Mouse (Mus musculus) neural tube, embryonic 11.5 days (tissue): ENCODE measurements around the gene Ppp3ca. TPM values are rescaled to one million over a fixed set of nuclear protein-coding genes. Genes with fewer than 3 reads are reported as not detected.
A peak's percentile ranks its signal among the peaks of the same experiment; 100 is the strongest.

ENCODE experiments used
- ATAC-seq: fragments of 200-750 bp; cut with Nextera tagmentation; 2 replicates; pipeline ENCODE4 v1.8.0; 2017; ENCODE audit warnings: moderate number of reproducible peaks, mild to moderate bottlenecking, moderate TSS enrichment, moderate library complexity; ENCODE audit not compliant: insufficient read depth, low FRiP score, low TSS enrichment
- DNase-seq: peaks from one replicate; pipeline ENCODE4 v3.0.0-alpha.2; 2015; ENCODE audit warnings: low spot score
- H3K27ac ChIP-seq: fragments of 300-500 bp; sonication (generic); 2 replicates; pipeline ENCODE4 v1.5.1; 2014; ENCODE audit warnings: low read depth, mild to moderate bottlenecking, low read length
- H3K27me3 ChIP-seq: fragments of 300-500 bp; sonication (generic); 2 replicates; pipeline ENCODE4 v1.6.1; 2014; ENCODE audit warnings: mild to moderate bottlenecking, low read length, mixed read lengths; ENCODE audit not compliant: control insufficient read depth, insufficient read depth
- H3K36me3 ChIP-seq: fragments of 300-500 bp; sonication (generic); 2 replicates; pipeline ENCODE4 v1.6.1; 2014; ENCODE audit warnings: mild to moderate bottlenecking, low read length, moderate library complexity, mixed read lengths; ENCODE audit not compliant: control insufficient read depth, insufficient read depth
- H3K4me1 ChIP-seq: fragments of 300-500 bp; sonication (generic); 2 replicates; pipeline ENCODE4 v1.6.1; 2014; ENCODE audit warnings: low read length, mixed read lengths; ENCODE audit not compliant: control insufficient read depth, insufficient read depth
- H3K4me2 ChIP-seq: fragments of 300-500 bp; sonication (generic); 2 replicates; pipeline ENCODE4 v1.6.1; 2014; ENCODE audit warnings: low read depth, mild to moderate bottlenecking, moderate library complexity
- H3K4me3 ChIP-seq: fragments of 300-500 bp; sonication (generic); 2 replicates; pipeline ENCODE4 v1.5.1; 2014; ENCODE audit warnings: low read depth, low read length
- H3K9ac ChIP-seq: fragments of 300-500 bp; sonication (generic); 2 replicates; pipeline ENCODE4 v1.6.1; 2014; ENCODE audit warnings: mild to moderate bottlenecking, low read length
- H3K9me3 ChIP-seq: fragments of 300-500 bp; sonication (generic); 2 replicates; pipeline ENCODE4 v1.6.1; 2016; ENCODE audit warnings: low read length; ENCODE audit not compliant: control insufficient read depth
- WGBS: fragments of 180-500 bp; shearing (Covaris S2); extraction: QIAGEN DNeasy Blood & Tissue Kit; methylation state at CpG from one replicate; pipeline ENCODE4 v1.1.7; 2014; 5-methylcytosine and 5-hydroxymethylcytosine counted together
- polyA plus RNA-seq: library from polyadenylated mRNA; unstranded; fragments of >200 nt; fragmentation: Nextera tagmentation; extraction: Ambion mirVana; gene quantifications from 2 replicates; pipeline ENCODE4 v1.2.1, GENCODE M21; 2014

Ppp3ca gene
- polyA plus RNA-seq, 1 experiment from 2014 or later, result 72.4 TPM

- Histone ChIP-seq H3K27me3 (no peaks in the 10 kb centered on the region), H3K9me3 (no peaks in the 10 kb centered on the region), H3K36me3 (no peaks in the 10 kb centered on the region; the same call in 1 of the 2 replicates), H3K4me1 (0 out of 2 replicates have a peak, but pooled peaks cover 2% of the 10 kb centered on the region), H3K4me3 (no peak overlapping the region), H3K9ac (no peak overlapping the region), H3K4me2 (no peak overlapping the region), H3K27ac (no peak overlapping the region)
- DNase-seq (no peak), ATAC-seq (no peak)
These were observed 52.6 kb downstream of the Ppp3ca start for GRCm38 (mm10) chr3:136722493-136722892.

- H3K9me3 ChIP-seq, result no peaks in the 10 kb centered on the region
- no peak overlapping the region for H3K4me3 ChIP-seq
- H3K9ac ChIP-seq, result no peak overlapping the region
- peak; percentile 34 for DNase-seq
- no peak overlapping the region for H3K4me2 ChIP-seq
- ATAC-seq, result no peak
- H3K4me1 ChIP-seq, result 0 out of 2 replicates have a peak, but pooled peaks cover 2% of the 10 kb centered on the region
- H3K27me3 ChIP-seq, result no peaks in the 10 kb centered on the region
- 61% methylated on average over 7 of the region's 7 CpGs for WGBS
- H3K27ac ChIP-seq, result no peak overlapping the region
- no peaks in the 10 kb centered on the region; the same call in 1 of the 2 replicates for H3K36me3 ChIP-seq
These were observed 55.6 kb downstream of the Ppp3ca start for GRCm38 (mm10) chr3:136725311-136726156.

GRCm38 (mm10) chr3:136727877-136728276, 58.0 kb downstream of the Ppp3ca start:
- no peaks in the 10 kb centered on the region for H3K4me1 ChIP-seq
- no peak overlapping the region for H3K4me2 ChIP-seq
- no peak overlapping the region for H3K4me3 ChIP-seq
- H3K27ac ChIP-seq, result no peak overlapping the region
- DNase-seq (no peak), ATAC-seq (no peak)
- H3K9ac ChIP-seq, result no peak overlapping the region
- no peaks in the 10 kb centered on the region for H3K27me3 ChIP-seq
- H3K36me3 ChIP-seq, result no peaks in the 10 kb centered on the region; the same call in 1 of the 2 replicates
- WGBS, result 95% methylated on average over 2 of the region's 2 CpGs
- no peaks in the 10 kb centered on the region for H3K9me3 ChIP-seq

- Histone ChIP-seq H3K4me2 (no peak overlapping the region), H3K4me3 (no peak overlapping the region), H3K27me3 (no peaks in the 10 kb centered on the region), H3K9ac (no peak overlapping the region), H3K9me3 (no peaks in the 10 kb centered on the region), H3K4me1 (no peaks in the 10 kb centered on the region), H3K36me3 (no peaks in the 10 kb centered on the region; the same call in 1 of the 2 replicates), H3K27ac (no peak overlapping the region)
- 55% methylated on average over 10 of the region's 10 CpGs for WGBS
- ATAC-seq (no peak), DNase-seq (no peak)
These were observed 60.1 kb downstream of the Ppp3ca start for GRCm38 (mm10) chr3:136729978-136730377.

GRCm38 (mm10) chr3:136731579-136731978, 61.7 kb downstream of the Ppp3ca start:
- WGBS, result 97% methylated on average over 6 of the region's 6 CpGs
- Histone ChIP-seq H3K9ac (no peak overlapping the region), H3K4me3 (no peak overlapping the region), H3K27ac (no peak overlapping the region), H3K4me2 (no peak overlapping the region), H3K4me1 (no peaks in the 10 kb centered on the region), H3K9me3 (no peaks in the 10 kb centered on the region), H3K36me3 (no peaks in the 10 kb centered on the region), H3K27me3 (no peaks in the 10 kb centered on the region)
- DNase-seq (no peak), ATAC-seq (no peak)

GRCm38 (mm10) chr3:136736021-136736420, 66.1 kb downstream of the Ppp3ca start:
- DNase-seq (no peak), ATAC-seq (no peak)
- H3K9ac ChIP-seq, result no peak overlapping the region
- H3K4me3 ChIP-seq, result no peak overlapping the region
- H3K4me1 ChIP-seq, result no peaks in the 10 kb centered on the region
- H3K4me2 ChIP-seq, result no peak overlapping the region
- no peaks in the 10 kb centered on the region for H3K36me3 ChIP-seq
- 75% methylated on average over 1 of the region's 1 CpGs for WGBS
- no peak overlapping the region for H3K27ac ChIP-seq
- no peaks in the 10 kb centered on the region for H3K9me3 ChIP-seq
- no peaks in the 10 kb centered on the region for H3K27me3 ChIP-seq

- ATAC-seq, result no peak
- H3K4me3 ChIP-seq, result no peak overlapping the region
These were observed 66.9 kb downstream of the Ppp3ca start for GRCm38 (mm10) chr3:136736773-136737298.

GRCm38 (mm10) chr3:136738474-136738873, 68.5 kb downstream of the Ppp3ca start:
- no peak overlapping the region for H3K9ac ChIP-seq
- H3K4me2 ChIP-seq, result no peak overlapping the region
- H3K27ac ChIP-seq, result no peak overlapping the region
- no peaks in the 10 kb centered on the region for H3K27me3 ChIP-seq
- H3K9me3 ChIP-seq, result no peaks in the 10 kb centered on the region
- no peaks in the 10 kb centered on the region for H3K4me1 ChIP-seq
- DNase-seq (no peak), ATAC-seq (no peak)
- 94% methylated on average over 1 of the region's 1 CpGs for WGBS
- no peak overlapping the region for H3K4me3 ChIP-seq
- no peaks in the 10 kb centered on the region for H3K36me3 ChIP-seq

More at GRCm38 (mm10) chr3:136736773-136737298, 66.9 kb downstream of the Ppp3ca start:
- Histone ChIP-seq H3K4me2 (no peak overlapping the region), H3K4me1 (no peaks in the 10 kb centered on the region), H3K36me3 (no peaks in the 10 kb centered on the region), H3K9ac (no peak overlapping the region), H3K27me3 (no peaks in the 10 kb centered on the region), H3K27ac (no peak overlapping the region), H3K9me3 (no peaks in the 10 kb centered on the region)
- WGBS, result 84% methylated on average over 7 of the region's 7 CpGs
- no peak for DNase-seq

GRCm38 (mm10) chr3:136738914-136739313, 69.0 kb downstream of the Ppp3ca start:
- H3K4me2 ChIP-seq, result no peak overlapping the region
- H3K9me3 ChIP-seq, result no peaks in the 10 kb centered on the region
- no peaks in the 10 kb centered on the region for H3K4me1 ChIP-seq
- no peak overlapping the region for H3K9ac ChIP-seq
- H3K4me3 ChIP-seq, result no peak overlapping the region
- ATAC-seq (no peak), DNase-seq (no peak)
- H3K27ac ChIP-seq, result no peak overlapping the region
- 93% methylated on average over 5 of the region's 5 CpGs for WGBS
- no peaks in the 10 kb centered on the region for H3K27me3 ChIP-seq
- H3K36me3 ChIP-seq, result no peaks in the 10 kb centered on the region
